Mouse (Mus musculus) stomach, postnatal 0 days (tissue): ENCODE data around the gene Tpcn1. TPM values are rescaled to one million over a fixed set of nuclear protein-coding genes. Genes with fewer than 3 reads are reported as not detected.

Source experiments
- ATAC-seq: fragments of 200-750 bp; cut with Nextera tagmentation; 2 replicates; pipeline ENCODE4 v1.8.0; 2017; ENCODE audit not compliant: low FRiP score, low TSS enrichment
- DNase-seq: peaks from one replicate; pipeline ENCODE4 v3.0.0-alpha.2; 2016; ENCODE audit warnings: low spot score
- H3K27ac ChIP-seq: fragments of 300-500 bp; sonication (generic); replicated peaks from 2 replicates; pipeline ENCODE4 v1.5.1; 2014; ENCODE audit warnings: mild to moderate bottlenecking, control low read depth
- H3K27me3 ChIP-seq: fragments of 300-500 bp; sonication (generic); 2 replicates; pipeline ENCODE4 v1.6.1; 2014; ENCODE audit warnings: low read length; ENCODE audit not compliant: control insufficient read depth, insufficient read depth
- H3K36me3 ChIP-seq: fragments of 300-500 bp; sonication (generic); 2 replicates; pipeline ENCODE4 v1.6.1; 2014; ENCODE audit warnings: low read length, mixed read lengths; ENCODE audit not compliant: control insufficient read depth, insufficient read depth
- H3K4me1 ChIP-seq: fragments of 300-500 bp; sonication (generic); replicated peaks from 2 replicates; pipeline ENCODE4 v1.6.1; 2014; ENCODE audit warnings: antibody characterized with exemption; ENCODE audit not compliant: control insufficient read depth, insufficient read depth
- H3K4me2 ChIP-seq: fragments of 300-500 bp; sonication (generic); replicated peaks from 2 replicates; pipeline ENCODE4 v1.6.1; 2014; ENCODE audit warnings: low read depth, mild to moderate bottlenecking, control low read depth, moderate library complexity
- H3K4me3 ChIP-seq: fragments of 300-500 bp; sonication (generic); 2 replicates; pipeline ENCODE4 v1.5.1; 2014; ENCODE audit warnings: low read depth, low read length, control low read depth
- H3K9ac ChIP-seq: fragments of 300-500 bp; sonication (generic); 2 replicates; pipeline ENCODE4 v1.6.1; 2014; ENCODE audit warnings: mild to moderate bottlenecking, low read length, control low read depth, mixed read lengths
- H3K9me3 ChIP-seq: fragments of 300-500 bp; sonication (generic); 2 replicates; pipeline ENCODE4 v1.6.1; 2016; ENCODE audit warnings: low read length; ENCODE audit not compliant: control insufficient read depth
- CTCF ChIP-seq: IDR thresholded peaks from 2 replicates; pipeline ENCODE4 v1.5.1; 2016; ENCODE audit warnings: antibody characterized with exemption, low read depth, mild to moderate bottlenecking, moderate library complexity
- EP300 ChIP-seq: optimal IDR thresholded peaks from 2 replicates; pipeline ENCODE3; 2016; ENCODE audit warnings: antibody characterized with exemption
- WGBS: fragments of 180-500 bp; shearing (Covaris S2); extraction: QIAGEN DNeasy Blood & Tissue Kit; methylation state at CpG from one replicate; pipeline ENCODE4 v1.1.7; 2014; 5-methylcytosine and 5-hydroxymethylcytosine counted together
- polyA plus RNA-seq: library from polyadenylated mRNA; unstranded; fragments of >200 nt; fragmentation: Nextera tagmentation; extraction: Ambion mirVana; gene quantifications from 2 replicates; pipeline ENCODE4 v1.2.1, GENCODE M21; 2015

The Tpcn1 gene
- polyA plus RNA-seq, 1 experiment from 2014 or later = 12.7 TPM

- 74% methylated on average over 10 of the region's 10 CpGs for WGBS
- DNase-seq (no peak), ATAC-seq (no peak)
- peaks cover 13% of the 10 kb centered on the region; the same call in 1 of the 2 replicates for H3K4me1 ChIP-seq
- H3K27ac ChIP-seq = no peak overlapping the region
- H3K9me3 ChIP-seq = no peaks in the 10 kb centered on the region
- H3K4me2 ChIP-seq = no peak overlapping the region
- no peaks in the 10 kb centered on the region for H3K36me3 ChIP-seq
- H3K4me3 ChIP-seq = no peak overlapping the region
- H3K9ac ChIP-seq = no peak overlapping the region
- TF ChIP-seq CTCF = no peak
- no peaks in the 10 kb centered on the region for H3K27me3 ChIP-seq
Measured at GRCm38 (mm10) chr5:120574469-120575063, 13.9 kb downstream of the Tpcn1 start.

GRCm38 (mm10) chr5:120571056-120571740 lies 17.3 kb downstream of the Tpcn1 start:
- no peaks in the 10 kb centered on the region for H3K27me3 ChIP-seq
- TF ChIP-seq CTCF (no peak), EP300 (no peak)
- H3K9ac ChIP-seq = no peak overlapping the region
- DNase-seq (no peak), ATAC-seq (no peak; the same call in 1 of the 2 replicates)
- peaks cover 20% of the 10 kb centered on the region for H3K4me1 ChIP-seq
- peak overlapping the region; percentile 71 for H3K27ac ChIP-seq
- H3K36me3 ChIP-seq = no peaks in the 10 kb centered on the region
- no peaks in the 10 kb centered on the region for H3K9me3 ChIP-seq
- WGBS = 57% methylated on average over 14 of the region's 14 CpGs
- no peak overlapping the region for H3K4me3 ChIP-seq
- H3K4me2 ChIP-seq = no peak overlapping the region

GRCm38 (mm10) chr5:120570289-120570897 lies 18.1 kb downstream of the Tpcn1 start:
- TF ChIP-seq EP300 = no peak
- TF ChIP-seq CTCF = no peak
- Histone ChIP-seq H3K4me2 (no peak overlapping the region), H3K9me3 (no peaks in the 10 kb centered on the region), H3K4me3 (no peak overlapping the region), H3K4me1 (peaks cover 24% of the 10 kb centered on the region), H3K36me3 (no peaks in the 10 kb centered on the region), H3K27me3 (no peaks in the 10 kb centered on the region), H3K9ac (no peak overlapping the region; the same call in 1 of the 2 replicates), H3K27ac (peak overlapping the region; percentile 71)
- ATAC-seq (no peak), DNase-seq (no peak)
- WGBS = 56% methylated on average over 11 of the region's 11 CpGs

- no peak for TF ChIP-seq CTCF
- TF ChIP-seq EP300 = no peak
- Histone ChIP-seq H3K4me3 (no peak overlapping the region), H3K4me2 (no peak overlapping the region), H3K9me3 (no peaks in the 10 kb centered on the region), H3K9ac (no peak overlapping the region), H3K4me1 (peaks cover 24% of the 10 kb centered on the region), H3K27ac (0 out of 2 replicates have a peak overlapping the region, but pooled peaks have one; percentile 14), H3K36me3 (no peaks in the 10 kb centered on the region), H3K27me3 (no peaks in the 10 kb centered on the region)
- no peak for ATAC-seq
- no peak for DNase-seq
- 79% methylated on average over 3 of the region's 3 CpGs for WGBS
Measured at GRCm38 (mm10) chr5:120569791-120570190, 18.7 kb downstream of the Tpcn1 start.

GRCm38 (mm10) chr5:120568964-120569363 lies 19.5 kb downstream of the Tpcn1 start:
- Histone ChIP-seq H3K4me1 (peaks cover 24% of the 10 kb centered on the region), H3K4me3 (no peak overlapping the region), H3K9ac (no peak overlapping the region), H3K27me3 (no peaks in the 10 kb centered on the region), H3K27ac (0 out of 2 replicates have a peak overlapping the region, but pooled peaks have one; percentile 13), H3K4me2 (no peak overlapping the region), H3K9me3 (no peaks in the 10 kb centered on the region), H3K36me3 (no peaks in the 10 kb centered on the region)
- TF ChIP-seq CTCF = no peak
- TF ChIP-seq EP300 = no peak
- WGBS = 76% methylated on average over 4 of the region's 4 CpGs
- no peak for DNase-seq
- no peak for ATAC-seq
